Mouse (Mus musculus) adrenal gland, postnatal 10 days (tissue): ENCODE data around the gene Gprc5c. TPM values are rescaled to one million over a fixed set of nuclear protein-coding genes. Genes with fewer than 3 reads are reported as not detected.

Experiments used
- DNase-seq: peaks from one replicate; pipeline ENCODE4 v3.0.0; 2021; ENCODE audit warnings: mixed read lengths
- total RNA-seq, 2 experiments: library from RNA; stranded (reverse); gene quantifications; 2 replicates each; pipeline ENCODE4 v1.2.3; 2021

The Gprc5c gene
- total RNA-seq, 2 experiments from 2014 or later: 26.2 to 27.9 TPM

- peak; percentile 85 for DNase-seq
These were observed 61.9 kb downstream of the Gprc5c start for GRCm38 (mm10) chr11:114912847-114913246.

- no peak for DNase-seq
These were observed 64.0 kb downstream of the Gprc5c start for GRCm38 (mm10) chr11:114914978-114915377.

- DNase-seq: no peak
These were observed 66.2 kb downstream of the Gprc5c start for GRCm38 (mm10) chr11:114917120-114917519.

Other genes starting within 250 kb of the Gprc5c start
- 1,000 to 10,000 TPM; 1,144 to 1,253 TPM for gene Rpl38, start 182.6 kb upstream of the Gprc5c start, total RNA-seq
- gene Ttyh2, start 175.7 kb upstream of the Gprc5c start, total RNA-seq: 10 to 100 TPM; 61.1 to 63.0 TPM
- gene Dnaic2, start 123.7 kb upstream of the Gprc5c start, total RNA-seq: under 1 TPM; 0.55 to 0.57 TPM
- gene Kif19a, start 85.8 kb upstream of the Gprc5c start, total RNA-seq: 1 to 10 TPM in 1 of 2 experiments, under 1 TPM in 1; 0.67 to 1.1 TPM
- gene Btbd17, start 55.2 kb upstream of the Gprc5c start, total RNA-seq: under 1 TPM; 0.21 to 0.33 TPM
- gene Gpr142, start 52.2 kb upstream of the Gprc5c start, total RNA-seq: not detected
- gene Cd300a, start 38.9 kb downstream of the Gprc5c start, total RNA-seq: 1 to 10 TPM; 1.3 to 1.5 TPM
- gene Cd300lb, start 83.2 kb downstream of the Gprc5c start, total RNA-seq: 1 to 10 TPM in 1 of 2 experiments, under 1 TPM in 1; 0.63 to 1.6 TPM
- gene Cd300c, start 118.0 kb downstream of the Gprc5c start, total RNA-seq: not detected
- gene Cd300ld, start 138.8 kb downstream of the Gprc5c start, total RNA-seq: 1 to 10 TPM in 1 of 2 experiments, under 1 TPM in 1; 0.64 to 1.1 TPM
- gene Cd300c2, start 150.7 kb downstream of the Gprc5c start, total RNA-seq: 1 to 10 TPM; 2.3 to 2.9 TPM
- gene Cd300ld2, start 165.0 kb downstream of the Gprc5c start, total RNA-seq: not detected
- gene Cd300ld4, start 175.9 kb downstream of the Gprc5c start, total RNA-seq: 1 to 10 TPM in 1 of 2 experiments, not detected in 1; 1.3 TPM
- gene Cd300ld5, start 186.6 kb downstream of the Gprc5c start, total RNA-seq: 1 to 10 TPM; 1.3 to 3.9 TPM
- 1 to 10 TPM; 3.8 to 4.5 TPM for gene Cd300ld3, start 197.3 kb downstream of the Gprc5c start, total RNA-seq
- gene Cd300e, start 211.0 kb downstream of the Gprc5c start, total RNA-seq: under 1 TPM; 0.48 to 0.96 TPM
- gene Rab37, start 240.3 kb downstream of the Gprc5c start, total RNA-seq: 1 to 10 TPM; 2.4 to 2.5 TPM